Mouse (Mus musculus) CH12.LX (cell line): ENCODE measurements at regions not wholly inside any gene's neighbourhood (a gene's known extent, or its start where the extent isn't known, plus 50 kb on each side); places are given as distances from the start of the nearest gene placed in this dataset.

Source experiments
- BHLHE40 ChIP-seq: IDR thresholded peaks from 2 replicates; pipeline ENCODE4 v1.6.1; 2011; ENCODE audit warnings: mild to moderate bottlenecking, low read depth, low read length, improper control_type of control experiment
- CHD1 ChIP-seq: IDR thresholded peaks from 2 replicates; pipeline ENCODE4 v1.6.1; 2012; ENCODE audit warnings: low read depth, low read length, improper control_type of control experiment, inconsistent platforms
- CHD2 ChIP-seq: IDR thresholded peaks from 2 replicates; pipeline ENCODE4 v1.6.1; 2011; ENCODE audit warnings: low read length, improper control_type of control experiment
- CTCF ChIP-seq, 2 experiments: IDR thresholded peaks in 1 of 2; conservative IDR thresholded peaks in 1 of 2; 2 replicates each; pipeline ENCODE4 v1.5.1; 2011 to 2012; ENCODE audit warnings: low read depth in 2 of 2, low read length in 2 of 2, improper control_type of control experiment in 1 of 2, inconsistent platforms in 1 of 2, mild to moderate bottlenecking in 1 of 2, moderate library complexity in 1 of 2
- MAX ChIP-seq: IDR thresholded peaks from 2 replicates; pipeline ENCODE4 v1.6.1; 2011; ENCODE audit warnings: low read length, improper control_type of control experiment
- POLR2A ChIP-seq: IDR thresholded peaks from 2 replicates; pipeline ENCODE4 v1.6.1; 2011; ENCODE audit warnings: low read depth, mild to moderate bottlenecking, improper control_type of control experiment, low read length
- RAD21 ChIP-seq: IDR thresholded peaks from 2 replicates; pipeline ENCODE4 v1.6.1; 2011; ENCODE audit warnings: low read depth, mild to moderate bottlenecking, low read length, improper control_type of control experiment, moderate library complexity

DNA sequence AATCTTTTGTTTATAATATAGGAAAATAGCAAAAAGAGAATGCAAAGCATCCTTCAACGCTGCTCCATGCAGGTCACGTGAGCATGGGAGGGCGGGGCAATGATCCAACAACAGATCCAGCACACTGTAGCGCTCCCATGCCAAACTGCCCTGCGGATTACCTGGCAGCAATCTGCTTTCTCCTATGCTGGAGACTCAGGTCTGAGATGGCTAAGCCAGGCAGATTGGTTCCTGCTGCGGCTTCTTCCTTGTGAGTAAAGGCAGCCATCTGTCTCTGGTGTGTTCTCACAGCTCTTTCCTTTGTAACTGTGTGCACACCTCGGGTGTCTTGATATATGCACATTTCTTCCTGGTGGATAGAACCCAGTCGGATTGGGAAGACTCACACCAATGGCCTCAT is 254.5 kb upstream of the Mad2l1 start:
- TF ChIP-seq CHD2 (no peak), CHD1 (no peak), POLR2A (no peak), BHLHE40 (no peak), MAX (no peak), CTCF (conservative IDR thresholded peaks at IDR 0.05 in 1 of 2, IDR thresholded peaks at IDR 0.05 in 1 of 2; ENCODE audit: low read depth in 2 of 2, low read length in 2 of 2) (no peak), RAD21 (no peak)
